Mouse (Mus musculus): Measurements from ENCODE around the gene Acsl3. TPM values are rescaled to one million over a fixed set of nuclear protein-coding genes. Genes with fewer than 3 reads are reported as not detected.

Gene Acsl3
- total RNA-seq, 2 experiments from 2014 or later, result 11.8 to 24.3 TPM

DNA sequence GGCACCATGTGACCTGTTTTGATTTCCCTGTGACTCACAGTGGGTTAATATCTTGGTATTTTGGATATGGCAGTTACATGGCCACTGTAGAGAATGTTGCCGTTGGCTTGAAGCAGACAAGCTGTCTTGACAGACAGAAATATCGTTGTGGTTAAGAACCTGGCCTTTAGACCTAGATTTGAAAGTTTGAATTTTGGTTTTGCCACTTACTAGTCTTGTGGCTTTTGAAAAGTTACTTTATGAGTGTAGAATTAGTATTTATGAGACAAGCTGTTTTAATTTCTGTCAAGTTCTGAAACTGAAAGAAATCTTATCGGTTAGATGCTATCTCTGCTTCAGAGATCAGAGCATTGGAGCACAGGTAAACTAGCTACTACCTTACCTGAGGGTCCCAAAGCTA lies 24.7 kb downstream of the Acsl3 start:
- no peak for ATAC-seq (replicated peaks; ENCODE audit: poor library complexity, severe bottlenecking)

DNA sequence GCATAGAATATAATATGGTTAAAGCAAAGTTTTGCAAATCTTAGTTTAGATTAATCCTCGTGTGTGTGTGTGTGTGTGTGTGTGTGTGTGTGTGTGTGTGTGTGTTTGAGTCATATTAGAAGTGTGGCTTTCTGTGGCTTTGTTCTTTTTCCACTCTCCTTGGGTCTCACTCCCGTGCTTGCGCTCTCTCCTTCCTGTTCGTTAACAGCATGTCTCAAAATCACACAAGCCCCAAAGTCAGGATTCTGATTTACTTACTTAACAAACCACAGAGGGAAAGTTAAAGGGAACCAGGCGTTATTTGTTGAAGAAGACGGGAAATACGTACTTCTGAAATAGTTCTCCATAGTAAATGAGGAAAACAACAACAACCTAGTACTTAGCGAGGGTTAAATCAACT lies 26.5 kb downstream of the Acsl3 start:
- ATAC-seq (replicated peaks; ENCODE audit: poor library complexity, severe bottlenecking), result peak; percentile 43; the same call in 1 of the 2 replicates

DNA sequence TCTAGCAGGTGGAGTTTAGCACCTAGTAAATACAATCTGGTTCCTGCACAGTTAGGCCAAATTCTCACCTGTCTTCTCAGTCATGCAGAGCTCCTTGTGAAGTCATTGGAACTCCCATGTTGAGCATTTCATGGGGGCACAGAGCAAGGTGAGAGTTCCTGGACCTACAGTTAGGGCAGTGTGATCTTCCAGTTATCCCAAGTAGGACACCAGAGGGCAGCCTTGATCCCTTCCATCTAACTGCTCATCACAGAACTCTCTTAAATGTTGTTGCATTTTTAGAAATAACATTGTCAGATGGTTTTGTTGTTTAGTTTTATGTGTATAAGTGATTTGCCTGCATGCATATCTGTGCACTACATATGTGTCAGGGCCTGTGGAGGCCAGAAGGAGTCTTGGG lies 29.2 kb downstream of the Acsl3 start:
- ATAC-seq (replicated peaks; ENCODE audit: poor library complexity, severe bottlenecking), result peak; percentile 74

DNA sequence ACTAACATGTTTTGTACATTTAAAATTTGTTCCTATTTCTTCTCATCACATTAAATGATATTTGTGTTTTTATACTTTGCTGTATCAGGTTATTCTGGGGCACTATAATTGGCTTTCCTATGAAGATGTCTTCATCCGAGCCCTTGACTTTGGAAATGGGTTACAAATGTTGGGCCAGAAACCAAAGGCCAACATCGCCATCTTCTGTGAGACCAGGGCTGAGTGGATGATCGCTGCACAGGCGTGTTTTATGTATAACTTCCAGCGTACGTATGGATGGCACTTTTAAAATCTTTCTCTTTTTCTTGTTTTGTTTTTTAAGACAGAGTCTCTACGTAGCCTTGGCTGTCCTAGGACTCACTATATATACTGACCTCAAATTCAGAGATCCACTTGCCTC lies 30.5 kb downstream of the Acsl3 start:
- no peak for ATAC-seq (replicated peaks; ENCODE audit: poor library complexity, severe bottlenecking)

DNA sequence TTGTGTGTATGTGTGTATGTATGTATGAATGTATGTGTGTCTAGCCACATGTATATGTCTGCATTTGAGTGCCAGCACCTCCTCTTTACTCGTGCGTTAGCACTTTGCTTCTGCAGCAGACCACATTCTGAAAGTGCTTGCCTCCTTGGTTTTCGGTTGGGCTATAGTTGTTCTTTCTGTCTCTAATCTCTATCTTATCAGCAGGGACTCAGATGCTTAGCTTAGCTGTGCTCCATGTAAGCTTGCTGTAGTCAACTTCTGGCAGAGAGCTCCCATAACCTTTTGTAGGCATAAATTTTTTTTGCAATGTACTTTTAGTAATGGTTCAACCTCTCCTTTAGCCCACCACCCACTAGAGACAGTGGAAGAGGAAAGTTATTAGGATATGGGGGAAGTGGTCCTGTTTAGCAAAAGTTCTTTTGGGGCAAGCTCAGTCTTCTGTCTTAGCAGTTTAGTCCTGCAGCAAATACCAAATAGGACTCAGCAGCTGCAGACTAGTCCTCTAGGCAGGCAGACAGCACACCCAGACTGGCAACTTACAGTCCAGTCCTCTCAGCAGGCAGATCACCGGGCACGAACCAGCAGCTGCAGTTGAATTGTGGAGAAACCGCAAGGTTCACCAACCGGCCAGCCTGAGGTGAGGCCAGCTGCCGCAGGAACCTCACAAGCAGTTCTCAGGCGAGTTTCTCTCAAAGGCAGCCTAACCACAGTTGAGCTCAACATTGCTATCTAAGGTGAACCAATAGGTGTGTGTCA lies 37.1 kb downstream of the Acsl3 start:
- ATAC-seq (replicated peaks; ENCODE audit: poor library complexity, severe bottlenecking), result no peak

DNA sequence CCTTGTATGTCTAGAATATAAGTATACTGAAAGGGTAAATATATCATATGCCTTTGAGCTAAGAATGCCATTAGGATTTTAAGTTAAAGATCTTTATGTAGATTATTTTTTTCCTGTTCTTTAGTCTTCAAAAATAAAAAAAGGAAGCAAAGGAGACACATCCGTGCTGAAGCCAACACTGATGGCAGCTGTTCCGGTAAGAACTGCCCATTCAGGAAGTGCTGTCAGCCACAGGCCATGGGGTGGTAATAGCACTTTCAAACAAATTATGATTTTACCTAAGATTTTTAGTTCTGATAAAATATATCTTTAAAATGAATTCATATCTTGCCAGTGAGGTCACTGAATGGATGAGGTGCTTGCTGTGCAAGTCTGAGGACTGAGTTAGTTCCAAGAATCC lies 38.7 kb downstream of the Acsl3 start:
- peak; percentile 56; the same call in 1 of the 2 replicates for ATAC-seq (replicated peaks; ENCODE audit: poor library complexity, severe bottlenecking)

DNA sequence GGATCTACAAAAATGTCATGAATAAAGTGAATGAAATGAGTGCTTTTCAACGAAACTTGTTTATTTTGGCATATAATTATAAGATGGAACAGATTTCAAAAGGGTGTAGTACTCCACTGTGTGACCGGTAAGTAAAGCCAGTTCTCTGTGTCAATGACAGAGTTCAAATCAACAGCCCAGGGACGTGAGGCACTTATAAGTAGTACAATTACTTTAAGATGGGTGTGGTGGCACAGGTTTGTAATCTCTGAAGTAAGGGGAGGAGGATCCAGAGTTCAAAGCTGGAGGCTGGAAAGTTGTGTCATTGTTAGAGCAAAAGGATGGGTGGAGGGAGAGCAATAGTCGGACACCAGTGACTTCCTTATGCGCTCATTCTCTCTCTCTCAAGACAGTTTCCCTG lies 39.3 kb downstream of the Acsl3 start:
- no peak for ATAC-seq (replicated peaks; ENCODE audit: poor library complexity, severe bottlenecking)

DNA sequence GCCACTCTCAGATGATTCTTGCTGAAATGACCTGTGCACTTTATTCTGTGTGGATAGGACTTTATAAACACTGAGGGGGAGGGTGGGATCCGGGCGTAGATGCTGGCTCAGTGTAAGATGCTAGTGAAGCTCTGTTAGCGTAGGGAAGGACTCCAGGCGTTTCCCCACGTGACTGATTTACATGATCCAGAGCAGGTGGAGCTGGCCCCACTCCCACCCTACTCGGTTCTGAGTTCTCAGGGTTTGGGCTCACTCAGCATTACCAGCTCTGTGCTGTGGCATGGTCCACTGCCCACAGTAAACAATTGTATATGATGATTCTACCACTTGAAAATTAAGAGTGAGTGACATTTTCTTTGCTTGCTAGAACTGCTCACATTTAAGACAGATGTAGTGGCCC lies 40.5 kb downstream of the Acsl3 start:
- no peak for ATAC-seq (replicated peaks; ENCODE audit: poor library complexity, severe bottlenecking)

DNA sequence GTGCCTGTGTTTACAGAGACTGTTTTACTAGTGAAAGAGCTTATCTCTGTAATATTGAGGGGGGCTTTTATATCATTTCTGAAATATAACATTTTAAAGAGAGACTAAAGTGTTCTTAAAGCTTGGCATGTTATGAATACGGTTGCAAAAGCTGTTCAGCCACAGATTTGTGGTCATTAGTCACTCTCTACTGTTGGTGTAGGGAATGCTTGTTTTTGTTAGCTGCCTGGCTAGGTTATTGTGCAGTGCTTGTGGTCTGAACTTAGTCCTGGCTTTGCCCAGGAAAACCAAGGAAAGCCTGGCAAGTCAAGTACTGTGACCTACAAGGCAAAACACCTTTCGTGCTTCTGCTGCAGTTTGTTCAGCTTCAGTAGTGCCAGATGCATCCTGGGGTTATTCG lies 44.1 kb downstream of the Acsl3 start:
- no peak for ATAC-seq (replicated peaks; ENCODE audit: poor library complexity, severe bottlenecking)

DNA sequence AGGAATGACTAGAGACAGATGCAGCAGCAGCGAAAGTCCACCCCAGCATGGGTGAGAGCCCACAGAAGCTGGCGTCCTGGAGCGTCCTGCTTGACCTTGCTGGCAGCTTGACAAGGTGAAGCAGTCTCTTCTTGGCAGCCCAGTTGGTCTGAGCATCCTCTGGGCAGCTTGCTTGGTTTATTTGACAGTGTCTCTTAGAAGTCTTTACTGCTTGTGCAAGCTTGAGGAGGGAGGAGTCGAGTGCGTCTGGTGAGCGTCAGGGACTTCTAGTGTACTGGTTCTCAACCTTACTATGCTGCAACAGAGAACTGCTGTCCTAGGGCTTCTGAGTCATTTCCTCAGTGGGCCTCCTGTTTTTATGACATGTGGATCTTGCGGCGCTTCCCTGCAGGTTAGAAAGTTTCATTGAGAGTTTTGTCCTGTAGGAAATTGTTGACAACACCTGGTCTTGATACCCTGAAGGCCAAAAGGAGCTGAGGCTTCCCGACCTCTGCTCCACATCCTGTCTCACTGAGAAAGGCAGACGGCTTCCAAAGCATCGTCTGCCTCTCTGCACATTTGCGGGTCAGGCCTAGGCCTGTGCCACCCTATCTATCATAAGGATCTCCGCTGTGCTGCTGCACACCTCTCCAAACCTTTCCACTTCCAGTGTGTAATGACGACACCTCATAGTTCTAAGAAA lies 44.8 kb downstream of the Acsl3 start:
- ATAC-seq (replicated peaks; ENCODE audit: poor library complexity, severe bottlenecking), result peak; percentile 86

DNA sequence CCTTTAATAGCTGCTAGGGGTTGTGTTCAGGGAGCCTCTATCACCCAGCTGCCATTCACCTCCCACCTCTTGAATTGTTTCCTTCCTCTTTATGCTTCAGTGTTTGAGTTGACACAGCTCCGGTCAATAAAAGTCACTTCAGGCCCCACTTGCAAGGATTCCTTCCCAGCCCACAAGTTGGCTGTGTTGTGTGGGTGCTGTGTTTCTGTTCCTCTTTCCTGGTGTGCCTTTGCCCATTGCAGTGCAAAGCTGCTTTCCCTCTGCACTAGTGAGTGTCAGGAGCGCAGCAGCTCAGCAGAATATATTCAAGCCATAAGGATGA lies 45.3 kb downstream of the Acsl3 start:
- peak; percentile 88 for ATAC-seq (replicated peaks; ENCODE audit: poor library complexity, severe bottlenecking)

DNA sequence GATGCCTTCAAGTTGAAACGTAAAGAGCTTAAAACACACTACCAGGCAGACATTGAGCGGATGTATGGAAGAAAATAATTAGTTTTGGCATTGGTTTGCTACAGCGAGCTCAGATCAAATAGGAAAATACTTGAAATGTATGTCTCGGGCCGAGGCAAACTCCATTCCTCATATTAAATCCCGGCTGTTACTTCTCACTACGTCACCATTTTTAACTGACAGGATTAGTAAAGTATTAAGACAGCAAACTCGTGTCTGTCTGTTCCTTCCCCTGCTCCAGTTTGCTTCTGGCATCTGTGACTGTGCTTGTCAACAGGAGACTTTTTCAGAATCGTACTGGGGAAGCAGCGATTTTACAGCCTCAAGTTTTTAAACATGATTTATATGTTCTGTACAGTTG lies 48.7 kb downstream of the Acsl3 start:
- ATAC-seq (replicated peaks; ENCODE audit: poor library complexity, severe bottlenecking), result no peak

DNA sequence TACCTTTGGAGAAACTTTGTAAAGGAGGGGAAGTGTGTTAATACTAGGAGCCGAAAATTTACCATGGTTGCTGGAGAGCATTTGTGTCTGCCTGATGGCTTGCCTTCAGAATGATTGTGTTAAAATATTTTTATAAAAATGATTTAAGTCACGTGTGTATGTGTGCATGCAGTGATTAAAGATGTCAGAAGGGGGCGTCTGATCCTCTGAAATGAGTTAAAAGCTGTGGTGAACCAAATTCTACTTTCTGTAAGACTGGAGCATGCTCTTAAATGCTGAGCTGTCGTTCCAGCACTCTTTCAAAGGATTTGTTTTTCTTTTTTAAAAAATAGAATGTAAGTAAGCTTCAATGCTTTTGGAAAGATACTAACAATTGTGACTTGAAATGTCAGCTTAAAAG lies 49.7 kb downstream of the Acsl3 start:
- ATAC-seq (replicated peaks; ENCODE audit: poor library complexity, severe bottlenecking), result no peak

DNA sequence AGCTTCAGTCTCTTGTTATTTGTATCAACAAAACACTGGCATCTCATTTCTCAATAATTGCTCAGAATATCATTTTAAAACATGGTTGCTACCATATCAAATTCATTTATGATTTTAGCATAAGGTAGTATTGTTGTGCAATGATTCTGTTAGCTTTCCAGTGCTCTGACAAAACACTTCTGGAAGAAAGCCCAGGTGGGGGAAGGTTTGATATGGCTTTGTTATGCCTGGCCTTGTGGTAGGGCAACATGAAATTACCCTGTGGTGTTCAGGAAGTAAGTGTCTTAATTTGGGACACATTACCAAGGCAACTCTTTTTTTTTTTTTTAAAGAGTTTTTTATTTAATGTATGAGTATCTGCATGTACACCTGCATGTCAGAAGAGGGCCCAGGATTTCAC lies 52.4 kb downstream of the Acsl3 start:
- ATAC-seq (replicated peaks; ENCODE audit: poor library complexity, severe bottlenecking), result peak; percentile 39; the same call in 1 of the 2 replicates

DNA sequence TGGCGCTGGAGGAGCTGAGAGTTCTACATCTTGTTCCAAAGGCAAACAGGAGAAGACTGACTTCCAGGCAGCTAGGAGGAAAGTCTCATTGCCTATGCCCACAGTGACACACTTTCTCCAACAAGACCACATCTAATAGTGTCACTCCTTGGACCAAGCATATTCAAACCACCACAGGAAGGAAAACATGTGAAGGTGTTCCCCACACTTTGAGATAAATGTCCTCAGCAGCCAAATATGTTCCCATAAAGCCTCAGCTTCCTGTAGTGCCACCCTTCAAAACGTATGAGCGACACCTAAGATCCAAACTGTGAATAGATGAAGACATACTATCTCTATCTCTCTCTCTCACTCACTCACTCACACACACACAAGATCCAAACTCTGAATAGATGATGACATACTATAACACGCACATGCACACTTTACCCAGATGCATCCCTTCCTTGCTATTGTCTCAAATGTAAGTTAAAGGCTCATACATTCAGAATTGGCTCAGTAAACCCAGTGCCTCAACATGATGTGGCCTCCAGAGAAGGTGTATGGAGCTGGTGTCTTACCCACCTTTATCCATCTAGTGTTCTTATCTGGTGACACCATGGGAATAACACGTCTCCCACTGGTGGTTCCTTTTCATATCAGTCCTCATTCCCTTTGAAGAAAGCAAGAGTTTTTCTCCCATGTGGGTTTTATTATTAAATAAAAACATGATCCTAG lies 53.1 kb downstream of the Acsl3 start:
- ATAC-seq (replicated peaks; ENCODE audit: poor library complexity, severe bottlenecking), result no peak

DNA sequence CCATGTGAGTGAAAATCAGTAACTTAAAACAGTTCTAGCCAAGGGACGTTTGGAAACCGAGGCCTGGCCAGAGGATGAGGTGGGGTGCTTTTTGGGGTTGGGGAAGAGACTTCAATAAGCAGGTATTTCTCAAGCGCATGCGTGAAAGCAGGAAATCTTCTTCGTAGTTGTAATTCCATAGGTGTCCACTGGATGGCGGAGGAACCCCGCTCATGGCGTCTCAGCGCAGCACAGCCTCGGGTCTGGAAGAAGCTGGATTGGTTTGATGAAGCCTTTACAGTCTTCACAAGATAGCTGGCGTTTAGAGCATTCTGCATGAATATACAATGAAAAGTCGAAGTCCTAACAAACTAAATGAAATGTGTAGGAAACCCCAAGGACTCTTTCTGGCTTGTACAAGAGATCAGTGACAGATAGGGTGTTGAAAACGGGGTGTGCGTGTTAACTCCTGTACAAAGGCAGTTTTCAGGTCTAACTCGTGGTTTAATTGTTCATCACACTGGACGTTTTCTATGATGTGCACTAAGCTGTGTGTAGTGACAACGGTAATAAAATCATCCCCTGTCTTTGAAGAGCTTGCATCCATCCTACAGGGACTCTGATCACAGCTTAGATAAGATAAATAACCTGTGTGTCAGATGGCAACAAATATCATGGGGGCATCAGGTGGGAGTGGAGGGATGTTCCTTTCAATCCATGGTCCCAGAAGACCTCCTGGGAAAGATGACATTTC lies 67.0 kb downstream of the Acsl3 start:
- ATAC-seq (replicated peaks; ENCODE audit: poor library complexity, severe bottlenecking), result peak; percentile 89

DNA sequence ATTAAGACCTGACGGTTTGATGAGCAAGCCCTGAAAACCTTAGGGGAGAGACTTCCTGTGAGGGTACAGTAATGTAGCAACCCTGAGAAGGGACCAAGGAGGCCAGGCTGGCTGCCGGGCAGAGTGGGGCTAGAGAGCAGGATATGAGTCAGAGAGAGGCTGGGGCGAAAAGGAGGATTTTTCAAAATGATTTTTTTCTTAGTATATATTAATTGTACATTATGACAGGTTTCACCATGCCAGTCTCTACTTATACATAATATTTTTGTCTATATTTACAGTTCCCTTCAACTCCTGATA lies 67.5 kb downstream of the Acsl3 start:
- ATAC-seq (replicated peaks; ENCODE audit: poor library complexity, severe bottlenecking), result peak; percentile 80

DNA sequence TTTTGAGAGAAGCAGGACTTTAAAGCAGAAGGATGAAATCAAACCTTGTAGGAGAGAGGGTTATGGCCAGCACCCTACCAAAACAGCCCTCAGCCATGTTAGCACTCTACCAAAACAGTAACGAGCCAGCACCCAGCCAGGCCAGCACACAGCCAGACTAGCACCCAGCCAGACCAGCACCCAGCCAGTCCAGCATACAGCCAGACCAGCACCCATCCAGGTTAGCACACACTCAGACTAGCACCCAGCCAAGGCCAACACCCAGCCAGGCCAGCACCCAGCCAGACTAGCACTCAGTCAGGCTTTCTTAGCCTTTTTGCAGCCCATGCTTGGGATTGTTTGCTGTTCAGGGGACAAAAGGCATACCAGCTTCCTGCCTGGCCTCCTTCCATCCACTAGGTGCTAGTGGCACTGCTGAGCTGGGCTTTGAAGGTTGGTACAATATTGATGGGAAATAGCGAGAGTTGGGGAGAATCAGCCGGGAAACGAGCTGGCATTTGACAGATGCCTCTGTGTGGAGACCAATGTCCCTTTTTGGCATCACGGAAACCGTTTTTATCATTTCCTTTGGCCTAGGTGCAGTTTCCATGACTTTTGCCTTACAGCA lies 68.1 kb downstream of the Acsl3 start:
- no peak for ATAC-seq (replicated peaks; ENCODE audit: poor library complexity, severe bottlenecking)

DNA sequence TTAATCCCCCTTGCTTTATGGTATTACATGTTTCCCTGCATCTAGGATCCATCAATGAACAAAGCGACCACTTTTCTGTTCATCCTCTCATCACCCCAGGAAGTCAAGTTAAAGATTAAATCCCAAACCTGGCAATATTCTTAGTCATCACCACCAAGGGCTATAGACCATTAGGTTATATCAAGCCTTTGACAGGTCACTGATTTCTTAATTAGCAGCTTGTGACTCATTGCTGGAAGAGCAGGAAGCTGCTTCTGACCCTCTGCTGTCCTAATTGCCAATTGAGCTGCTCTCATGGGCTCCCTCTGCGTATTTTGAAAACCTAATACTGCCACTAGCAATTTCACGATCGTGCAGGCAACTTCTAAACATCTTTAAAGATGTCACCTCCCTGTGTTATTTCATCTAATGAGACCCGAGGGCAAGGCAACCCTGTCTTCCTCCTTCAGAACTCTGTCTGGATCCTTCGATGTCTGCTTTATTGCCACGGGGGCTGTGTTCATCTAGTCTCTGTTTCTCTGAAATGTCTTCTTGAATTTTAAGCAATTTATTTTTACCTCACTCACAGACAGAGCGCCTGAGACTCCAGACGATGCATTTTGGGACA lies 72.6 kb downstream of the Acsl3 start:
- ATAC-seq (replicated peaks; ENCODE audit: poor library complexity, severe bottlenecking), result no peak

DNA sequence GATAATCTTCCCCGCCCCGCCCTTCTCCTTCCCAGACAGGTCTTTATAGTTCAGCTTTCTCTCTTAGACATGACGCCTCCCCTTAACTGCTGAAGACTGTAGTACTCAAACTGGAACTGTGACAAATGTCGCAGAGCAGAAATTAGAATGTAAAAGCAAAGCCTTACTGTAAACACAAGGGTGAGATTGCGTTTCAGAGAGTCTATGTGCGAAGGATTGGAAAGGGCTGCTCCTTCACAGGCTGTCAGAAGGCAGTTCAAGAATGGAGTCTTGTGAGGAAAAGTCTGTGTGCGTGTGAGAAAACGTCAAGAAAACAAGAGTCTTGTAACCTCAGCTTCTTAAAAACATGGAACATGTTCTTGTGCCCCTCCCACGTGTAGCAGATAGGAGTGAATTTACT lies 74.7 kb downstream of the Acsl3 start:
- no peak for ATAC-seq (replicated peaks; ENCODE audit: poor library complexity, severe bottlenecking)

All from granulocyte monocyte progenitor cell, adult 5-6 weeks (primary cell).